Mouse (Mus musculus): ENCODE data around the gene Gm20914. TPM values are rescaled to one million over a fixed set of nuclear protein-coding genes. Genes with fewer than 3 reads are reported as not detected.
"Not testable (repeated sequence)": the region's sequence is repeated elsewhere in the genome, so short reads cannot be mapped to it uniquely, and the experiment has no call there.

The Gm20914 gene
- not detected in 2 replicates for total RNA-seq (2012; rRNA removed)

DNA sequence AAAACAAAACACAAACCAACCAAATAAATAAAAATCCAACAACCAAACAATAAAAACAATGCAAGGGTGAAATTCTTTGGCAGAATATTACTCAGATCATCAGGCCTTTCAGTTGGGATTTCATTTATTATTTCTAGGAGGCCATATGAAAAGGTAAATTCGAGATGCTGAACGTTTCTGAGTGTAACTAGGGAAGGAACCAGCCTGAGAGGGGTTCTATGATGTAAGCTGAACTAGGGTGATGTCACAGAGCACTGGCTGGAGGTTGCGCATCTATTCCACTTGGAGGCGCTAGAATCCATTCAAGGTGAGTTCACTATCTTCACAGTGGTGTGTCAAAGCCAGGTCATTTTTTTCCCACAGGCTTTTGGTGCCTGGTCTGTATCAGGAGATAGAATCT is at the start of gene Gm20914:
Gene Gm20914 (plus strand): TSS at position 301 of the 400 bp plus-strand sequence.
- in situ Hi-C loops (cut with MboI; ENCODE audit: low sequenced_read_pairs in 2 of 2, unreplicated experiment in 2 of 2); H3K9ac ChIP-seq (ENCODE audit: insufficient read depth, low read depth, low read length, poor library complexity, severe bottlenecking); DNase-seq (ENCODE audit: low read depth, low spot score); H3K27ac ChIP-seq (ENCODE audit: insufficient read depth, low read depth, low read length, poor library complexity, severe bottlenecking); H3K4me1 ChIP-seq (ENCODE audit: control insufficient read depth in 2 of 2, insufficient read depth in 2 of 2, low read length in 2 of 2, poor library complexity in 1 of 2); H3K4me3 ChIP-seq (ENCODE audit: insufficient read depth in 1 of 2, low read depth in 1 of 2, low read length in 2 of 2, poor library complexity in 1 of 2, severe bottlenecking in 1 of 2); H3K9me3 ChIP-seq (ENCODE audit: control insufficient read depth, insufficient read depth, low read depth, low read length); H3K36me3 ChIP-seq (ENCODE audit: control insufficient read depth, insufficient read depth, low read length, poor library complexity, severe bottlenecking): not testable (repeated sequence)

Other genes with a start within 250 kb of the Gm20914 start
- gene Gm21854, start 69.0 kb upstream of the Gm20914 start, total RNA-seq (2012; rRNA removed): not detected in 2 replicates
- not detected in 2 replicates for gene Gm28171, start 67.4 kb downstream of the Gm20914 start, total RNA-seq (2012; rRNA removed)
- gene Gm21778, start 216.5 kb downstream of the Gm20914 start, total RNA-seq (2012; rRNA removed): not detected in 2 replicates